Mouse (Mus musculus): Measurements from ENCODE around the gene Chrng.

- TF ChIP-seq CTCF (IDR thresholded peaks at IDR 0.05; ENCODE audit: low read depth, low read length) (no peak), GATA2 (IDR thresholded peaks at IDR 0.05; ENCODE audit: borderline replicate concordance, low read depth, low read length) (no peak), GATA1 (IDR thresholded peaks at IDR 0.05; ENCODE audit: borderline replicate concordance, low read length) (no peak), TAL1 (conservative IDR thresholded peaks at IDR 0.05; ENCODE audit: low read depth, low read length) (no peak)
Observed at GRCm38 (mm10) chr1:87186261-87187036, 18.0 kb upstream of the Chrng start.
